Mouse (Mus musculus) layer of hippocampus, adult 2 months (tissue): ENCODE measurements around the gene Ablim2. TPM values are rescaled to one million over a fixed set of nuclear protein-coding genes. Genes with fewer than 3 reads are reported as not detected.

ENCODE experiments used
- DNase-seq, 2 experiments: peaks; one replicate each; pipeline ENCODE4 v3.0.0; 2022; ENCODE audit warnings: low spot score in 2 of 2
- H3K27ac ChIP-seq: fragments of 200-600 bp; 2 replicates; pipeline ENCODE4 v1.8.1; 2022
- H3K4me3 ChIP-seq: fragments of 200-600 bp; 2 replicates; pipeline ENCODE4 v1.8.1; 2022; ENCODE audit warnings: mild to moderate bottlenecking
- CTCF ChIP-seq: fragments of 200-600 bp; conservative IDR thresholded peaks from 2 replicates; pipeline ENCODE4 v1.8.1; 2022; ENCODE audit warnings: antibody characterized with exemption, mild to moderate bottlenecking, moderate library complexity
- long read RNA-seq, 2 experiments: library from polyadenylated mRNA; stranded (forward); transcript quantifications; one replicate each; pipeline ENCODE4 v2.0.0; 2021; ENCODE audit warnings: borderline mapping rate in 2 of 2
- total RNA-seq, 2 experiments: library from RNA; stranded (reverse); gene quantifications; 2 replicates each; pipeline ENCODE4 v1.2.3; 2021

Ablim2 gene
- total RNA-seq, result 100 to 1,000 TPM; 133 to 163 TPM
- long read RNA-seq, experiment 1, partial matches to known transcripts, result 9 of 39 reads
- long read RNA-seq, experiment 1, other reads (novel, unspliced or antisense), result 29 of 39 reads
- long read RNA-seq, experiment 2, partial matches to known transcripts, result 11 of 48 reads
- long read RNA-seq, experiment 2, other reads (novel, unspliced or antisense), result 34 of 48 reads

DNA sequence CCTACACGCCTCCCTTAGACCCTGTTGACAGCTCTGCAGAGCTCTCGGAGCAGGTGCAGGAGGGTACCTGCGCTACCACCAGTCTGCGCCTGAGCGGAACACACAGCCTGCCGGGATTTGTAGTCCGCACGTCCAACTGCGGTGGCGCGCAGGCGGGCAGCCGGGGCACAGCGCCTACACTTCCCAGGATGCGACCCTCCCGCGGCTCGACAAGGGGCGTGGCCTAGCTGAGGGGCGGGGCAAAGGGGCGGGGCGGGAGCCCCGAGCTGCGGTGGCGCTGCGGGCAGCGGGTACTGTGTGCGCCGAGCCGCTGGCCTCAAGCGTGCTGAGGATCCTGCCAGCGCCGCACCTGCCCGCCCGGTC is at the start of gene Ablim2:
Ablim2 (plus strand) TSS at position 242 of the 363 bp plus-strand sequence.
- DNase-seq, result peak; percentile 95 to 97
- Histone ChIP-seq H3K27ac (peak within 1 kb of the TSS; percentile 94), H3K4me3 (peak within 1 kb of the TSS; percentile 100)
- TF ChIP-seq CTCF, result peak; percentile 56

DNA sequence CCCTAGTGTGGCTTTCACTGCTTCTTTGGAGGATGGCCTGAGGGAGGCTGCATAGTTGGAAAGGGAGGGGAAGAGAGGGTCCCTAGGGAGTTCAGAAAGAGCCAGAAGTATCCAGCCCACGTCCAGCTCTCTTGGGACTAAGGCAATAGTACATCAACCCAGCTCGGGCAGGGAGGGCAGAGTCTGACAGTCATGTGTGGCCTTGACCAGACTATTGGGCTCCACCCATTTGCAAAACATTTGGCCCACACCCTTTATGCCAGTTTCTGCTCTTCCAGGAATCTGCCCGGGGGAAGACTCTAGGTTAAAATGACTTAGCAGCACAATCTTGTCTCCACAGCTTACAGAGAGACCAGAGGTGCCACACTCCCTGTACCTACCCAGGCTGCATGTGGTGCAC is 47.2 kb upstream of the Ablim2 start:
- Histone ChIP-seq H3K4me3 (no peak overlapping the region), H3K27ac (no peak overlapping the region)
- no peak for TF ChIP-seq CTCF
- no peak for DNase-seq

DNA sequence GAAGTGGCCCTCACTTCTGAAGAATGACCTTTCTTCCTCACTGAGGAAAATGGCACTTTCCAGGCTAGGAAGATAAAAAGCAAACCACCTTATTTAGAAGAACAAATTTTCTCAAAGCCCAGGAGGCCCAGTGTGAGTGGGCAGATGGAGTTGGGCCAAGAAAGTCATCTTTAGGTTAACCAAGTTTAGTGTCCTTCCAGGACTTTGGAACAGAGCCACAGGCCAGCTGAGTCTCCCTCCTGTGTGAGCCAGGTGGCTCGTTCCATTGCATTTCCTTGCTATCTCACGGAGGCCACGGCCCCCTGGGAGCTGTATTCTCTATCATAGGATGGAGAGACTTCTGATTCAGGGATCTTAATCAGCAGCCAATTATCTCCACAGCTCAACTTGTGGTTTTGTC is 46.7 kb upstream of the Ablim2 start:
- DNase-seq, result no peak
- H3K4me3 ChIP-seq, result no peak overlapping the region
- no peak for TF ChIP-seq CTCF
- no peak overlapping the region for H3K27ac ChIP-seq

DNA sequence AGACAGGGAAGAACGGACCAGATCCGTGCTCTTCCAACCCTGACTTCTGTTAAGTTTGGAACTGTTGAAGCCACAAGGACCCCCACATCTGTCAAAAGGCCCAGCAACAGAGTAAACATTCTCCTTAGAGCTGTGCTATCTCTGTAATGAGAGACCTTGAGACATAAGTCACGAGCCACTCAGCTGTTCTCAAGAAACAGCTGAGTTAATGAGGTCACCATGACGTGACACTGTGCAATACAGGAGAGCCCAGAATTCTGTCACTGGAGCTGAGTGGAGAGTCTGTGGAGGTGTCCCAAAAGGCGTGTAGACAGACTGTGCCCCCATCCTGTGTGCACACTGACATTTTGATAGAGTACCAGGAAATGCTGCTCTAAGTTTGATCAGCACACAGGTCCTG is 45.2 kb upstream of the Ablim2 start:
- Histone ChIP-seq H3K4me3 (no peak overlapping the region), H3K27ac (no peak overlapping the region)
- TF ChIP-seq CTCF, result no peak
- DNase-seq, result no peak

DNA sequence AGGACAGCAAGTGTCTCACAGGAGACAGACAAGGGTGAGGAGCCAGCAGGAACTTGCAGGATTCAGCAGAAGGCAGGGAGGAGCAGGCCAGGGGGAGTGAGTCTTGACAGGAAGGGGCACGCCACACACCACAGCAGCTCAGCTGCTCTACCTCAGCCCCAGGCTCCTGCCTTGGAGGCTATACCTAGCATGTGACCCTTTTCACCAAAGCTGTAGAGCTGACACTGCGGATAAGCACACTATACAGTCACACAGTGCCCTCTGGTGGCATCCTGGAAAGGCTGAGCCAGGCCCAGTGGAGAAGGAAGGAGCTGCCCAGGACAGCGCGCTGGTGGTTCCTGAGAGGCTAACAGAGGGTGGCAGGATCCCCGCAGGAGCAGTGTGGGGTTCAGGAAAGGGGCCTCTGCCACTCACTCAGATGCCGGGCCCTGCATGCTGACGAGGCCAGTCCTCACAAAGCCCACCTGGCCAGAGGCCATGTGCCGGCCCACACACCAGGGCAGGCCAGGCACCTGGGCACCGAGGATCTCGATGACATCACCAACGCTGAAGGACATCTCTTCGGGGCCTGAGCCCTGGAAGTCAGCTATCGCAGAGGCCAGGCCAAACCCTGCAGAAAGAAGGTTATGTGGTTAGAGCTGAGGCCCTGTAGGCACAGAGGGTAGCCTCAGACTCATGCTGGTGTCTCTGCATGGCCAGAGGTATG is 43.9 kb upstream of the Ablim2 start:
- Histone ChIP-seq H3K27ac (no peak overlapping the region), H3K4me3 (no peak overlapping the region)
- TF ChIP-seq CTCF, result peak; percentile 87
- peak; percentile 55 to 71 for DNase-seq

DNA sequence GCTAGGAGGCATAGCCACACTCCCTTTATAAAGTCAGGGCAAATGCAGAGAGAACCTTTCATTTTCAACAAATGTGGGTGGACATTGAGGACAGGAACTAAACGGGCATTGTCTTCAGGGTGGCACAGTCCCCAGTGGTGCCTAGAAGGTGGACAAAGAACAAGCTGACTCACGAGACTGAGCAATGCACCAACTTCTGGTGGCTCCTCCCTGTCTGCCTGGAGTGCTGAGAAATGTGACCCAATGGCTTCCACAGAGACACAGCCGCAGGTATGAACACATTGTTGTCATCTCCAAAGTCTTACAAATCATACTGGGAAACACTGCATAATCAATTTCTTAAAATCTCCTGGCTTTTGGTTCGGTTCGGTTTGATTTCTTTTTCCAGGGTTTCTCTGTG is 40.2 kb upstream of the Ablim2 start:
- Histone ChIP-seq H3K4me3 (no peak overlapping the region), H3K27ac (no peak overlapping the region)
- no peak for DNase-seq
- TF ChIP-seq CTCF, result no peak

DNA sequence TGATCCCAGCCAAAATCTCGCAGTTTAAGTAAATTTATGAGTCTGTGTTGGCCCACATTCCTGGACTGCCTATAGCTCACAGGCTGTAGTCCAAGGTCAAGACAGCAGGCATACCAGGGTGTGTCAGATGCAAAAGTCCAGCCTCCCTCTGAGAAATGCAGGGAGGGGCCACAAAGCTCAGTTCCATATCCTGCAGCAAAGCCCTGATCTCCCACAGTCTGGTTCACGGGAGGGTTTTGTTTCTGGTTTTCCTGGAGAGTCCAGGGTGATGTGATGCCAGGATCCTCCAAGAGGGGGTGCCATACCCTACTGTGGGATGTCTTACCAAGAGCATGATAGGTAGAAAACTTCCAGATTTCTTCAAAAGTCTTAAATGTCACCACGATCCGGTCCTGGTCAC is 39.7 kb upstream of the Ablim2 start:
- no peak overlapping the region for H3K4me3 ChIP-seq
- DNase-seq, result peak; percentile 20 to 68
- H3K27ac ChIP-seq, result no peak overlapping the region
- peak; percentile 84 for TF ChIP-seq CTCF

DNA sequence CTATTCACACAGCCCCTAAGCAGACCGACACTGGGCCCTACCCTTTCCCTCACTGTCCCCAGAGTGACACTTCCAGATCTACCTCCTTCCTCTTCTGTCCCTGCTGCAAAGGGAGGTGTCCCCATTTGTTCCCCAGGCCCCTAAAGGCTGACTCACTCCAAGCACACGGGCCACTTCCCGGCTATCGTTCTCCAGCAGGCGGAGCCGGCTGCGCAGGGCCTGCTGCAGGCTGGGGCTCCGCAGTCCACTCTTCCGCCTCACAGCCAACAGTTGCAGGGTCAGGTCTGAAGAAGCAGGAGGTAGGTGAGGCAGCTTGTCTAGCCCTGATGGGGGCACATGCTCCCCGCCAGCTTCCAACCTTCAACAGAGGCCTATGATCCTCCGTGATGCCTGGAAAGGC is 38.9 kb upstream of the Ablim2 start:
- Histone ChIP-seq H3K27ac (no peak overlapping the region), H3K4me3 (no peak overlapping the region)
- no peak for DNase-seq
- TF ChIP-seq CTCF, result no peak

DNA sequence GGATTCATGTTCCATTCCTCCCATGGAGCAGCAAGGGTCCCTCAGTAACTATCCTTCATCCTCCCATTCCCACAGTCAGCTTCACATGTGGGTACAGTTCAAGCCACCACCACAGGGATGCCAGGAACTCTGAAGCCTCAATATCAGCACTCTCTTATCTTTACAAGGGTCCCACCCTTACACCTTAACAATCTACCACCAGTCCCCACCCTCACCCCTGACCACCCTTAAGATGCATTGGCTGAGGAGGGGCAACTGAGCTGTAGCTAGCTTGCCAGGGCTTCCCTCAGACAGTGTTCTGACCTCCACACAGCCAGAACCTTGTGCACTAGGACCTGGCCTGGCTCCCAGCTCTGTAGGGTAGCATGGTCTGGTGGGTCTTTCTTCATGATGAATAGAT is 38.3 kb upstream of the Ablim2 start:
- H3K27ac ChIP-seq, result no peak overlapping the region

DNA sequence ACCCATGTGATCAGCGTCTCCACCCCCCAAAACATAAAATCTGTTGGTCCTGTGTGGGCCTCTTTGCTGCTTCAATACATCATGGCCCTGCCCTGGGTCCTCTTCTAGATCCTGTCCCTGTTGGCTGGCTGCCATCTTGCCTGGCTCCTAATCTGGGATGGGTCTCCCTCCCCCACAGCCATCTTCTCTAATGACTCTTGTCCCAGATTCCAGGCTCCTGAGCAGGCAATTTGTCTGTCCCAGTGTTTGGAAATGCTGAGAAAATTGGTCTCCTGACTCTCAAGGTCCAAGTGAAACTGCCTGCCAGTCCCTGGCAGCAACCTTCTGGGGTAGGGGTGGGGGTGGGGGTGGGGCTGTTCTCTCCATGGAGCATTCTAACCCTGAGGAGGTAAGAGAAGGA is 37.8 kb upstream of the Ablim2 start:
- TF ChIP-seq CTCF, result no peak
- H3K27ac ChIP-seq, result no peak overlapping the region
- H3K4me3 ChIP-seq, result no peak overlapping the region
- DNase-seq, result no peak

More for the DNA sequence above, 38.3 kb upstream of the Ablim2 start:
- H3K4me3 ChIP-seq, result no peak overlapping the region
- TF ChIP-seq CTCF, result no peak
- DNase-seq, result no peak

DNA sequence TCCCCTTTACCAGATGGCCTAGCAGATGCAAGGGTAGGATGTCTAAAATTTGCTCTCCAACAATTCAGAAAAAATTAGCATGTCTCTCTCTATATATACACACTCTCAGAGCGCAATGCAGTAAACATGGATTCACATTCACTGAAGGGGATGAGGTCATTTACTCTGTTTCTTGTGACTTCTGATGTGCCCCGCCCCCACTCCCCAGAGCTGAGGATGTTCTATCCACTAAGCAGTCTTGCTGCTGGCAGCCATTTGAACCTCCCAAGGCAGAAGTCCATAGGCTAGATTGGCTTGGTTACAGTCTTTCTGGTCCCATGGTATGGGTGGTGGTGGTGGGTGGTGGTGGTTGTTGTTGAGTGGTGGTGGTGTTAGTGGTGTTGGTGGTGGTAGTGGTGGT is 35.7 kb upstream of the Ablim2 start:
- Histone ChIP-seq H3K27ac (no peak overlapping the region), H3K4me3 (no peak overlapping the region)
- TF ChIP-seq CTCF, result no peak
- no peak for DNase-seq

DNA sequence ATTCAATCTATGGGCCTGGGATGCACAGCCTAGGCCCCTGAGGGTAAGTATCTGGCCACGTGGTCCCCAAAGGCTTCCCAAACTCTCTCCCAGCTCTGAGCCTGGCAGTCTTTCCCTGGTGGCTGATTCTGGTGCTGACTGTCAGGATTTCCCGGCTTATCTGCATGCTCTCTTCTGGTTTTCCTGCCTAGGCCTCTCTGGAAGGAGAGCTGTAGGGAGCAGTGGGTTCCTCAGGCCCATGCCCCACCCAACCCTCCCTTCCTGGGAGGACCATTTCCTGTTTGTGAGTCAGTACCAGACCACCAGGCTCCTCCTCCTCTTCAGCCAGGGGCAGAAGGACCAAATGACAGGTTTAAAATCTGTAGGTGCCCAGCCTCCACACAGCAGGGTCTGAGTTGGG is 35.0 kb upstream of the Ablim2 start:
- no peak overlapping the region for H3K27ac ChIP-seq
- H3K4me3 ChIP-seq, result no peak overlapping the region
- TF ChIP-seq CTCF, result no peak
- no peak for DNase-seq

DNA sequence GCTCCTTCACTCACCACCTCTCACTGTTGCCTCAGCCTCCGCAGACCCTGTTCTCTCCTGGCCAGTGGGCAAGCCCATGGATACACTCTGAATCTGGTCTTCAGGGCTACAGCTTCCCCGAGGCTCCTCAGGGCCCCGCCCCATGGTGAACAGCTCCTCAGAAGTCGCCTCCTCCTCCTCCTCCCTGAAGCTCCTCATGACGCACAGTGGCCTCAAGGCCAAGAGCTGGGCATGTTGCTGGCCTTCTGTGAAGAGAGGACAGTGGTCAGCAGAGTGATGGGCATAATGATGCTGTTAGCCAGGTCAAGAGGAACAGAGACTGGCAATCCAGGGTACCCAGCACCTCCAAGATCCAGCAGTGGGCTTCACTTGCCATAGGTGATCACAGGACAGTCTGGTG is 33.8 kb upstream of the Ablim2 start:
- no peak for DNase-seq
- no peak overlapping the region for H3K27ac ChIP-seq
- TF ChIP-seq CTCF, result no peak
- no peak overlapping the region for H3K4me3 ChIP-seq

DNA sequence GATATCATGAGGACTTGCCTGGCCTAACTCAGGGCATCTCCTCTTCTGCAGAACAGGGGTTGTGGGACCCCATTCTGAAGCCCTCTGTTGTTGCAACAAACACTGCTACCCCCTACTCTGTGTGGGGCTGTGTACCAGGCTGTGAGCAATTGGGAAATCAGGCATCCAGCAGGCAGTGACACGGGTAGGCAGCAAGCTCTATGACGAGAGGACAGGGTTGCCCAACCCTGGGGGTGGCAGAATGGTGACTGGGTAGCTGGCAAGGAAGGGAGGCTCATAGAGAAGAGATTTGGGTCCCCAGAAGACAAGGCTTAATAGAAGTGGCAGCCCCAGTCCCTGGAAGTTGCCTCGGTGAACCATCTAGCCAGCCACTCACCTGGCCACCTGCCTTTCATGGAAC is 31.8 kb upstream of the Ablim2 start:
- no peak for DNase-seq
- no peak overlapping the region for H3K4me3 ChIP-seq
- no peak overlapping the region for H3K27ac ChIP-seq
- TF ChIP-seq CTCF, result no peak
